ENCODE assay signal across 8 mouse cellular contexts in the genomic region with DNA sequence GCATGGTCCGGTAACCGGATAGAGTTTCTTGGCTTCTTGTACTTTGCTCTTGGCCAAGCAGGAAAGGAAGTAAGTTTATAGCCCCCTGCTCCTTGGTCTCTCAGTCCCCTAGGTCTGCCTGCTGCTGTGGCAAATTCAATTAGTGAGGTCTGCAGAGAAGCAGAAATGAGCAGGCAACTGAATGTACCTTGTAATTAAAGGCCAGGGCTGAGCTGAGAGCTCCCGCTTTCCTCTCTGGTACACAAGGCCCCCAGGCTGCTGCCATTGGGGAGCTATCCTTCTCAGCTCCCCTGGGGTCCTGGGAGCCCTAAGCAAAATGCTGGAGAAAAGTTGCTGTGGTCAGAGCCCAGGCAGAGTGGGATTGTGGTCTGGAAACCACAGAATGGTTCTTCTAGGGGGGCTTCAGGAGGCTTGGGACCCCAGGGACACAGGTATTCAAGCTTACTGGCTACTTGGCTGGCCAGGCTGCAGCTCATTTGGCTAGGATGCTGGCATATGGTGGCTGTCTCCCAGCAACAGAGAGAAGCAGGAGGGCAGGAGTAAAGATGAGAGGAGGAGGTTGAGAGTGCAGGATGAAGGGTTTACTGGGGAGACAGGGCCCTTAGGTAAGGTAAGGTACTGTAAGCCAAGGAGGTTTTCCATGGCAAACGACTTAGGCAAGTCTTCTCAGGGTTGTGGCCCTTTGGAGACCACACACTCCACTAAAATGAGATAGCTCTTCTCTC. TPM values are rescaled to one million over a fixed set of nuclear protein-coding genes. Genes with fewer than 3 reads are reported as not detected.
DNase-seq lines count a peak whose midpoint lies in the region; ATAC-seq lines count a peak whose summit lies in the region.
"Had no signal": no experiment of that assay in that cellular context is flagged by ENCODE, and none has a peak within 500 bp of the region (broad histone marks: within the 10 kb centered on the region; RNA-seq: fewer than 3 reads in every experiment).

No protein-coding gene starts in this region.

- peaks cover 28% of the 10 kb centered on the region for H3K4me1 ChIP-seq in kidney, embryonic 16.5 days (ENCODE audit: insufficient read depth, low read length)
- H3K4me1 ChIP-seq in embryonic facial prominence, embryonic 12.5 days: peaks cover 36% of the 10 kb centered on the region
- peaks cover 14% of the 10 kb centered on the region for H3K4me1 ChIP-seq in neural tube, embryonic 11.5 days (ENCODE audit: control insufficient read depth, insufficient read depth, low read length)
- H3K4me1 ChIP-seq in forebrain, embryonic 11.5 days (replicated peaks; ENCODE audit: control insufficient read depth, insufficient read depth, low read length): 0 out of 2 replicates have a peak, but pooled peaks cover 2% of the 10 kb centered on the region
- H3K4me1 ChIP-seq: liver, embryonic 15.5 days had no signal

- peak overlapping the region; percentile 42 for H3K4me2 ChIP-seq in kidney, embryonic 16.5 days (replicated peaks; ENCODE audit: low read depth, low read length)
- peak overlapping the region; percentile 42 for H3K4me2 ChIP-seq in embryonic facial prominence, embryonic 12.5 days (replicated peaks)
- no peak overlapping the region for H3K4me2 ChIP-seq in neural tube, embryonic 11.5 days (ENCODE audit: low read depth)
- no peak overlapping the region for H3K4me2 ChIP-seq in forebrain, embryonic 11.5 days (ENCODE audit: low read depth, low read length, severe bottlenecking)
- H3K4me2 ChIP-seq: liver, embryonic 15.5 days had no signal

- WGBS in kidney, embryonic 16.5 days: 34% methylated on average over 4 of the region's 4 CpGs
- WGBS in embryonic facial prominence, embryonic 12.5 days: 39% methylated on average over 4 of the region's 4 CpGs
- 76% methylated on average over 4 of the region's 4 CpGs for WGBS in neural tube, embryonic 11.5 days
- WGBS in forebrain, embryonic 11.5 days: 71% methylated on average over 4 of the region's 4 CpGs

- no peaks in the 10 kb centered on the region for H3K36me3 ChIP-seq in kidney, embryonic 16.5 days (ENCODE audit: insufficient read depth, low read length)
- H3K36me3 ChIP-seq in embryonic facial prominence, embryonic 12.5 days: no peaks in the 10 kb centered on the region
- H3K36me3 ChIP-seq in neural tube, embryonic 11.5 days (ENCODE audit: control insufficient read depth, insufficient read depth, low read length): no peaks in the 10 kb centered on the region
- H3K36me3 ChIP-seq in forebrain, embryonic 11.5 days (ENCODE audit: control insufficient read depth, insufficient read depth, low read length): no peaks in the 10 kb centered on the region
- H3K36me3 ChIP-seq: liver, embryonic 15.5 days had no signal

- H3K27me3 ChIP-seq in kidney, embryonic 16.5 days (ENCODE audit: insufficient read depth, low read length): no peaks in the 10 kb centered on the region
- no peaks in the 10 kb centered on the region for H3K27me3 ChIP-seq in embryonic facial prominence, embryonic 12.5 days
- H3K27me3 ChIP-seq in neural tube, embryonic 11.5 days (ENCODE audit: control insufficient read depth, insufficient read depth, low read length): no peaks in the 10 kb centered on the region
- no peaks in the 10 kb centered on the region for H3K27me3 ChIP-seq in forebrain, embryonic 11.5 days (ENCODE audit: control insufficient read depth, insufficient read depth, low read length)

- H3K4me3 ChIP-seq in kidney, embryonic 16.5 days (ENCODE audit: low read length): peak overlapping the region; percentile 18
- 0 out of 2 replicates have a peak overlapping the region, but pooled peaks have one; percentile 9 for H3K4me3 ChIP-seq in embryonic facial prominence, embryonic 12.5 days
- no peak overlapping the region for H3K4me3 ChIP-seq in neural tube, embryonic 11.5 days (ENCODE audit: low read depth, low read length)
- H3K4me3 ChIP-seq in forebrain, embryonic 11.5 days (ENCODE audit: low read depth, low read length): no peak overlapping the region
- H3K4me3 ChIP-seq: liver, embryonic 15.5 days had no signal

- no peak for DNase-seq in kidney, adult 18-20 months
- peak; percentile 66 to 74 for DNase-seq in cerebellum, adult 18-20 months
- no peak for DNase-seq in neural tube, embryonic 11.5 days (ENCODE audit: low spot score)
- no peak for DNase-seq in lung, postnatal 4 days
- no peak for DNase-seq in forebrain, embryonic 11.5 days (ENCODE audit: low spot score)

- peak overlapping the region; percentile 58 for H3K9ac ChIP-seq in kidney, embryonic 16.5 days (replicated peaks; ENCODE audit: low read length)
- peak overlapping the region; percentile 34; the same call in 1 of the 2 replicates for H3K9ac ChIP-seq in embryonic facial prominence, embryonic 12.5 days
- no peak overlapping the region for H3K9ac ChIP-seq in neural tube, embryonic 11.5 days (ENCODE audit: low read length)
- no peak overlapping the region for H3K9ac ChIP-seq in forebrain, embryonic 11.5 days (ENCODE audit: low read length)
- H3K9ac ChIP-seq: liver, embryonic 15.5 days had no signal

- peak overlapping the region; percentile 77 for H3K27ac ChIP-seq in kidney, embryonic 16.5 days (ENCODE audit: low read length)
- H3K27ac ChIP-seq in embryonic facial prominence, embryonic 12.5 days: peak overlapping the region; percentile 88
- H3K27ac ChIP-seq in neural tube, embryonic 11.5 days (ENCODE audit: low read depth, low read length): peak overlapping the region; percentile 14; the same call in 1 of the 2 replicates
- H3K27ac ChIP-seq in forebrain, embryonic 11.5 days (ENCODE audit: low read depth, low read length): no peak overlapping the region
- H3K27ac ChIP-seq: liver, embryonic 15.5 days had no signal

- no peaks in the 10 kb centered on the region for H3K9me3 ChIP-seq in kidney, embryonic 16.5 days (ENCODE audit: low read length)
- no peaks in the 10 kb centered on the region for H3K9me3 ChIP-seq in embryonic facial prominence, embryonic 12.5 days
- no peaks in the 10 kb centered on the region for H3K9me3 ChIP-seq in neural tube, embryonic 11.5 days (ENCODE audit: control insufficient read depth, low read length)
- H3K9me3 ChIP-seq in forebrain, embryonic 11.5 days (ENCODE audit: control insufficient read depth, low read length): no peaks in the 10 kb centered on the region
- H3K9me3 ChIP-seq: liver, embryonic 15.5 days had no signal

- ATAC-seq in kidney, embryonic 16.5 days (ENCODE audit: low FRiP score, low TSS enrichment): no peak
- ATAC-seq in embryonic facial prominence, embryonic 12.5 days (ENCODE audit: insufficient number of reproducible peaks, insufficient read depth, low FRiP score, low TSS enrichment): no peak
- no peak for ATAC-seq in neural tube, embryonic 11.5 days (ENCODE audit: insufficient read depth, low FRiP score, low TSS enrichment)
- ATAC-seq in forebrain, embryonic 11.5 days (replicated peaks; ENCODE audit: low FRiP score): no peak

RNA-seq across cellular contexts. Expression of a gene that starts 0.9 kb away (rescaled TPM):
- 26.3 and 28.5 TPM in 2 replicates for polyA plus RNA-seq in kidney, embryonic 16.5 days (2015; fragmentation: Nextera tagmentation; extraction: Ambion mirVana)
- 61.0 and 73.7 TPM in 2 replicates for polyA plus RNA-seq in embryonic facial prominence, embryonic 12.5 days (2016; fragmentation: Nextera tagmentation; extraction: Ambion mirVana)
- 54.4 and 61.2 TPM in 2 replicates for polyA plus RNA-seq in neural tube, embryonic 11.5 days (2014; fragmentation: Nextera tagmentation; extraction: Ambion mirVana)
- polyA plus RNA-seq in forebrain, embryonic 11.5 days (2014; fragmentation: Nextera tagmentation; extraction: Ambion mirVana): 51.5 and 52.2 TPM in 2 replicates

Comparison
In these comparisons a context has a peak if more than half of its experiments do, and no peak if none do; other contexts are left out.
1. H3K4me2 ChIP-seq: peak in kidney, embryonic 16.5 days (single experiment) and embryonic facial prominence, embryonic 12.5 days (single experiment); none in neural tube, embryonic 11.5 days (single experiment) and forebrain, embryonic 11.5 days (single experiment).
2. H3K4me3 ChIP-seq: peak in kidney, embryonic 16.5 days (single experiment) and embryonic facial prominence, embryonic 12.5 days (single experiment); none in neural tube, embryonic 11.5 days (single experiment) and forebrain, embryonic 11.5 days (single experiment).
3. H3K9ac ChIP-seq: peak in kidney, embryonic 16.5 days (single experiment) and embryonic facial prominence, embryonic 12.5 days (single experiment); none in neural tube, embryonic 11.5 days (single experiment) and forebrain, embryonic 11.5 days (single experiment).
4. DNase-seq: peak in cerebellum, adult 18-20 months (2 of 2); none in kidney, adult 18-20 months (single experiment), neural tube, embryonic 11.5 days (single experiment), lung, postnatal 4 days (0 of 2) and forebrain, embryonic 11.5 days (single experiment).